Mouse (Mus musculus) kidney, postnatal 36 days (tissue): ENCODE data around the gene Hnf1a.

Source experiments
- DNase-seq, 2 experiments: peaks; one replicate each; pipeline ENCODE4 v3.0.0; 2021 to 2022; ENCODE audit warnings: mixed read lengths in 2 of 2

Hnf1a gene

GRCm38 (mm10) chr5:114970824-114971227 lies at the start of gene Hnf1a:
Gene Hnf1a, minus strand, starts transcription at chr5:114971094.
- DNase-seq: peak; percentile 77 to 82

GRCm38 (mm10) chr5:115018813-115019212 lies 47.9 kb upstream of the Hnf1a start:
- no peak for DNase-seq

- DNase-seq: no peak
These were observed 47.4 kb upstream of the Hnf1a start for GRCm38 (mm10) chr5:115018270-115018669.

GRCm38 (mm10) chr5:115015121-115015520 lies 44.2 kb upstream of the Hnf1a start:
- no peak for DNase-seq

GRCm38 (mm10) chr5:115014570-115014969 lies 43.7 kb upstream of the Hnf1a start:
- no peak for DNase-seq

- DNase-seq: no peak
These were observed 42.5 kb upstream of the Hnf1a start for GRCm38 (mm10) chr5:115013436-115013835.

GRCm38 (mm10) chr5:115011519-115012261 lies 40.8 kb upstream of the Hnf1a start:
- DNase-seq: peak; percentile 41 to 74

GRCm38 (mm10) chr5:115011217-115011518 lies 40.3 kb upstream of the Hnf1a start:
- DNase-seq: no peak

- peak; percentile 93 to 98 for DNase-seq
These were observed 39.8 kb upstream of the Hnf1a start, which contains the start of gene Sppl3 for GRCm38 (mm10) chr5:115010577-115011216. Gene Sppl3, plus strand, starts transcription at chr5:115011137.

- no peak for DNase-seq
These were observed 39.1 kb upstream of the Hnf1a start for GRCm38 (mm10) chr5:115009961-115010360.

- no peak for DNase-seq
These were observed 38.2 kb upstream of the Hnf1a start for GRCm38 (mm10) chr5:115009143-115009542.

- DNase-seq: no peak
These were observed 37.4 kb upstream of the Hnf1a start for GRCm38 (mm10) chr5:115008307-115008706.

- DNase-seq: no peak
These were observed 36.9 kb upstream of the Hnf1a start for GRCm38 (mm10) chr5:115007768-115008167.

GRCm38 (mm10) chr5:115003224-115003873 lies 32.5 kb upstream of the Hnf1a start:
- no peak for DNase-seq

- no peak for DNase-seq
These were observed 31.9 kb upstream of the Hnf1a start for GRCm38 (mm10) chr5:115002781-115003180.

- no peak for DNase-seq
These were observed 30.6 kb upstream of the Hnf1a start for GRCm38 (mm10) chr5:115001464-115001863.

GRCm38 (mm10) chr5:115000503-115000902 lies 29.6 kb upstream of the Hnf1a start:
- no peak for DNase-seq

- DNase-seq: no peak
These were observed 26.4 kb upstream of the Hnf1a start for GRCm38 (mm10) chr5:114997327-114997726.

- DNase-seq: no peak
These were observed 25.6 kb upstream of the Hnf1a start for GRCm38 (mm10) chr5:114996447-114996846.

- no peak for DNase-seq
These were observed 14.2 kb upstream of the Hnf1a start for GRCm38 (mm10) chr5:114985074-114985473.

- no peak for DNase-seq
These were observed 11.1 kb upstream of the Hnf1a start for GRCm38 (mm10) chr5:114982001-114982400.

- DNase-seq: peak in 1 of 2 experiments; percentile 18
These were observed 9.3 kb upstream of the Hnf1a start for GRCm38 (mm10) chr5:114980122-114980748.
